Mouse (Mus musculus) liver, embryonic 11.5 days (tissue): ENCODE results near the gene Sbno1. TPM values are rescaled to one million over a fixed set of nuclear protein-coding genes. Genes with fewer than 3 reads are reported as not detected.
A peak's percentile ranks its signal among the peaks of the same experiment; 100 is the strongest.
"Not testable (repeated sequence)": the region's sequence is repeated elsewhere in the genome, so short reads cannot be mapped to it uniquely, and the experiment has no call there.

Source experiments
- ATAC-seq: fragments of 200-750 bp; cut with Nextera tagmentation; replicated peaks from 2 replicates; pipeline ENCODE4 v1.8.0; 2017; ENCODE audit warnings: moderate number of reproducible peaks, mild to moderate bottlenecking, moderate TSS enrichment, moderate library complexity; ENCODE audit not compliant: low FRiP score
- DNase-seq: peaks from one replicate; pipeline ENCODE4 v3.0.0-alpha.2; 2017; ENCODE audit warnings: low spot score
- H3K27ac ChIP-seq: fragments of 300-500 bp; sonication (generic); 2 replicates; pipeline ENCODE4 v1.5.1; 2014; ENCODE audit warnings: mild to moderate bottlenecking, low read depth, low read length, control low read depth
- H3K27me3 ChIP-seq: fragments of 300-500 bp; sonication (generic); replicated peaks from 2 replicates; pipeline ENCODE4 v1.6.1; 2014; ENCODE audit warnings: low read length, mixed read lengths; ENCODE audit not compliant: control insufficient read depth, insufficient read depth
- H3K36me3 ChIP-seq: fragments of 300-500 bp; sonication (generic); 2 replicates; pipeline ENCODE4 v1.6.1; 2014; ENCODE audit warnings: mild to moderate bottlenecking, low read length, moderate library complexity, mixed read lengths; ENCODE audit not compliant: control insufficient read depth, insufficient read depth
- H3K4me1 ChIP-seq: fragments of 300-500 bp; sonication (generic); replicated peaks from 2 replicates; pipeline ENCODE4 v1.6.1; 2014; ENCODE audit warnings: low read length, mixed read lengths; ENCODE audit not compliant: control insufficient read depth, insufficient read depth
- H3K4me2 ChIP-seq: fragments of 300-500 bp; sonication (generic); 2 replicates; pipeline ENCODE4 v1.6.1; 2014; ENCODE audit warnings: mild to moderate bottlenecking, control low read depth, moderate library complexity
- H3K4me3 ChIP-seq: fragments of 300-500 bp; sonication (generic); 2 replicates; pipeline ENCODE4 v1.5.1; 2014; ENCODE audit warnings: low read depth, low read length, control low read depth
- H3K9ac ChIP-seq: fragments of 300-500 bp; sonication (generic); 2 replicates; pipeline ENCODE4 v1.6.1; 2014; ENCODE audit warnings: low read depth, low read length, control low read depth
- H3K9me3 ChIP-seq: fragments of 300-500 bp; sonication (generic); 2 replicates; pipeline ENCODE4 v1.6.1; 2016; ENCODE audit warnings: low read length, inconsistent platforms, mixed read lengths; ENCODE audit not compliant: control insufficient read depth
- WGBS: fragments of 180-500 bp; shearing (Covaris S2); extraction: QIAGEN DNeasy Blood & Tissue Kit; methylation state at CpG from one replicate; pipeline ENCODE4 v1.1.7; 2014; 5-methylcytosine and 5-hydroxymethylcytosine counted together
- polyA plus RNA-seq: library from polyadenylated mRNA; unstranded; fragments of >200 nt; fragmentation: Nextera tagmentation; extraction: Ambion mirVana; gene quantifications from 2 replicates; pipeline ENCODE4 v1.2.1, GENCODE M21; 2014

Sbno1 gene
- polyA plus RNA-seq, 1 experiment from 2014 or later: 86.4 TPM

GRCm38 (mm10) chr5:124349196-124349595 lies 76.6 kb downstream of the Sbno1 start:
- Histone ChIP-seq H3K27ac (no peak overlapping the region), H3K27me3 (no peaks in the 10 kb centered on the region), H3K4me3 (no peak overlapping the region), H3K4me2 (no peak overlapping the region), H3K36me3 (peaks cover 34% of the 10 kb centered on the region), H3K4me1 (peaks cover 17% of the 10 kb centered on the region), H3K9ac (no peak overlapping the region), H3K9me3 (no peaks in the 10 kb centered on the region)
- no peak for DNase-seq
- no peak for ATAC-seq
- 96% methylated on average over 17 of the region's 17 CpGs for WGBS

GRCm38 (mm10) chr5:124342897-124343296 lies 82.9 kb downstream of the Sbno1 start:
- H3K4me1 ChIP-seq: no peaks in the 10 kb centered on the region
- WGBS: 79% methylated on average over 8 of the region's 8 CpGs
- H3K27me3 ChIP-seq: no peaks in the 10 kb centered on the region
- H3K9me3 ChIP-seq: no peaks in the 10 kb centered on the region
- no peak for ATAC-seq
- H3K36me3 ChIP-seq: peaks cover 21% of the 10 kb centered on the region
- no peak overlapping the region for H3K27ac ChIP-seq
- H3K9ac ChIP-seq: no peak overlapping the region
- DNase-seq: no peak
- no peak overlapping the region for H3K4me3 ChIP-seq
- H3K4me2 ChIP-seq: no peak overlapping the region

- H3K4me2 ChIP-seq, H3K27me3 ChIP-seq, H3K9me3 ChIP-seq, H3K4me1 ChIP-seq, H3K27ac ChIP-seq, DNase-seq, H3K4me3 ChIP-seq, H3K9ac ChIP-seq: not testable (repeated sequence)
- ATAC-seq: 0 out of 2 replicates have a peak, but pooled peaks have one; percentile 41
- peaks cover 19% of the 10 kb centered on the region for H3K36me3 ChIP-seq
- 75% methylated on average over 6 of the region's 6 CpGs for WGBS
Measured at GRCm38 (mm10) chr5:124341753-124342339, 84.0 kb downstream of the Sbno1 start.

GRCm38 (mm10) chr5:124338791-124339190 lies 87.0 kb downstream of the Sbno1 start:
- Histone ChIP-seq H3K36me3 (peaks cover 2% of the 10 kb centered on the region; the same call in 1 of the 2 replicates), H3K4me2 (no peak overlapping the region), H3K4me3 (no peak overlapping the region), H3K9me3 (no peaks in the 10 kb centered on the region), H3K27ac (no peak overlapping the region), H3K4me1 (no peaks in the 10 kb centered on the region), H3K9ac (no peak overlapping the region), H3K27me3 (no peaks in the 10 kb centered on the region)
- 90% methylated on average over 8 of the region's 8 CpGs for WGBS
- no peak for ATAC-seq
- no peak for DNase-seq

- no peaks in the 10 kb centered on the region for H3K4me1 ChIP-seq
- peaks cover 1% of the 10 kb centered on the region; the same call in 1 of the 2 replicates for H3K36me3 ChIP-seq
- H3K9me3 ChIP-seq: no peaks in the 10 kb centered on the region
- H3K4me2 ChIP-seq: no peak overlapping the region
- WGBS: 75% methylated on average over 9 of the region's 9 CpGs
- ATAC-seq: no peak
- no peak for DNase-seq
- no peaks in the 10 kb centered on the region for H3K27me3 ChIP-seq
- H3K4me3 ChIP-seq: no peak overlapping the region
- H3K9ac ChIP-seq: no peak overlapping the region
- H3K27ac ChIP-seq: no peak overlapping the region
Measured at GRCm38 (mm10) chr5:124337909-124338308, 87.9 kb downstream of the Sbno1 start.

GRCm38 (mm10) chr5:124337103-124337502 lies 88.7 kb downstream of the Sbno1 start:
- no peak for ATAC-seq
- H3K9ac ChIP-seq: no peak overlapping the region
- 85% methylated on average over 9 of the region's 9 CpGs for WGBS
- H3K27me3 ChIP-seq: no peaks in the 10 kb centered on the region
- H3K9me3 ChIP-seq: no peaks in the 10 kb centered on the region
- H3K36me3 ChIP-seq: no peaks in the 10 kb centered on the region
- no peak overlapping the region for H3K27ac ChIP-seq
- no peak overlapping the region for H3K4me3 ChIP-seq
- H3K4me2 ChIP-seq: no peak overlapping the region
- H3K4me1 ChIP-seq: no peaks in the 10 kb centered on the region
- no peak for DNase-seq

- H3K27ac ChIP-seq: no peak overlapping the region
Measured at GRCm38 (mm10) chr5:124334392-124334791, 91.4 kb downstream of the Sbno1 start.

GRCm38 (mm10) chr5:124330086-124330485 lies 95.7 kb downstream of the Sbno1 start:
- Histone ChIP-seq H3K27me3 (no peaks in the 10 kb centered on the region), H3K4me1 (peaks cover 15% of the 10 kb centered on the region), H3K36me3 (no peaks in the 10 kb centered on the region), H3K27ac (no peak overlapping the region), H3K4me3 (no peak overlapping the region), H3K9me3 (no peaks in the 10 kb centered on the region), H3K9ac (no peak overlapping the region), H3K4me2 (no peak overlapping the region)
- DNase-seq: no peak
- no peak for ATAC-seq
- WGBS: 85% methylated on average over 6 of the region's 6 CpGs

More at GRCm38 (mm10) chr5:124334392-124334791, 91.4 kb downstream of the Sbno1 start:
- Histone ChIP-seq H3K9ac (no peak overlapping the region), H3K4me3 (no peak overlapping the region), H3K9me3 (no peaks in the 10 kb centered on the region), H3K36me3 (no peaks in the 10 kb centered on the region), H3K4me2 (no peak overlapping the region), H3K4me1 (no peaks in the 10 kb centered on the region), H3K27me3 (no peaks in the 10 kb centered on the region)
- 63% methylated on average over 6 of the region's 6 CpGs for WGBS
- 0 out of 2 replicates have a peak, but pooled peaks have one; percentile 18 for ATAC-seq
- DNase-seq: no peak
